Mouse (Mus musculus) embryonic facial prominence, embryonic 10.5 days (tissue): ENCODE measurements around the gene Ttpal. TPM values are rescaled to one million over a fixed set of nuclear protein-coding genes. Genes with fewer than 3 reads are reported as not detected.

Experiments used
- DNase-seq: peaks from one replicate; pipeline ENCODE4 v3.0.0-alpha.2; 2017; ENCODE audit warnings: low spot score
- H3K27ac ChIP-seq: fragments of 300-500 bp; sonication (generic); replicated peaks from 2 replicates; pipeline ENCODE4 v1.5.1; 2016; ENCODE audit warnings: mild to moderate bottlenecking
- H3K27me3 ChIP-seq: fragments of 300-500 bp; sonication (generic); replicated peaks from 2 replicates; pipeline ENCODE4 v1.6.1; 2016; ENCODE audit warnings: low read depth, mild to moderate bottlenecking; ENCODE audit not compliant: poor library complexity, severe bottlenecking
- H3K36me3 ChIP-seq: fragments of 300-500 bp; sonication (generic); replicated peaks from 2 replicates; pipeline ENCODE4 v1.6.1; 2016; ENCODE audit warnings: mild to moderate bottlenecking, moderate library complexity
- H3K4me1 ChIP-seq: fragments of 300-500 bp; sonication (generic); 2 replicates; pipeline ENCODE4 v1.6.1; 2016
- H3K4me3 ChIP-seq: fragments of 300-500 bp; sonication (generic); 2 replicates; pipeline ENCODE4 v1.5.1; 2016; ENCODE audit warnings: mild to moderate bottlenecking, moderate library complexity
- H3K9me3 ChIP-seq: fragments of 300-500 bp; sonication (generic); 2 replicates; pipeline ENCODE4 v1.6.1; 2016; ENCODE audit warnings: mild to moderate bottlenecking
- WGBS: fragments of 180-500 bp; shearing (Covaris S2); methylation state at CpG from one replicate; pipeline ENCODE4 v1.1.7; 2016; 5-methylcytosine and 5-hydroxymethylcytosine counted together
- polyA plus RNA-seq: library from polyadenylated mRNA; unstranded; fragments of >200 nt; fragmentation: Nextera tagmentation; extraction: Ambion mirVana; gene quantifications from 2 replicates; pipeline ENCODE4 v1.2.1, GENCODE M21; 2016

Ttpal gene
- polyA plus RNA-seq, 1 experiment from 2014 or later, result 31.3 TPM

- H3K9me3 ChIP-seq, result no peaks in the 10 kb centered on the region
- H3K4me3 ChIP-seq, result no peak overlapping the region
- peaks cover 15% of the 10 kb centered on the region; the same call in 1 of the 2 replicates for H3K4me1 ChIP-seq
- DNase-seq, result peak; percentile 10
- H3K27ac ChIP-seq, result no peak overlapping the region
- H3K27me3 ChIP-seq, result no peaks in the 10 kb centered on the region
- H3K36me3 ChIP-seq, result no peaks in the 10 kb centered on the region
- WGBS, result 74% methylated on average over 13 of the region's 13 CpGs
Observed at GRCm38 (mm10) chr2:163596057-163596872, 5.8 kb upstream of the Ttpal start.

- Histone ChIP-seq H3K27ac (no peak overlapping the region), H3K4me3 (no peak overlapping the region), H3K36me3 (no peaks in the 10 kb centered on the region), H3K9me3 (no peaks in the 10 kb centered on the region), H3K4me1 (peaks cover 18% of the 10 kb centered on the region; the same call in 1 of the 2 replicates), H3K27me3 (no peaks in the 10 kb centered on the region)
- 75% methylated on average over 3 of the region's 3 CpGs for whole genome bisulfite sequencing
- DNase-seq, result no peak
Observed at GRCm38 (mm10) chr2:163596873-163597155, 5.3 kb upstream of the Ttpal start.

GRCm38 (mm10) chr2:163597661-163598060 is 4.5 kb upstream of the Ttpal start:
- Histone ChIP-seq H3K9me3 (no peaks in the 10 kb centered on the region), H3K27ac (no peak overlapping the region), H3K27me3 (no peaks in the 10 kb centered on the region), H3K36me3 (no peaks in the 10 kb centered on the region), H3K4me3 (no peak overlapping the region), H3K4me1 (peaks cover 20% of the 10 kb centered on the region)
- 58% methylated on average over 4 of the region's 4 CpGs for WGBS
- DNase-seq, result peak; percentile 39

GRCm38 (mm10) chr2:163599226-163599625 is 2.9 kb upstream of the Ttpal start:
- peak; percentile 75 for DNase-seq
- no peak overlapping the region for H3K27ac ChIP-seq
- no peaks in the 10 kb centered on the region for H3K27me3 ChIP-seq
- no peaks in the 10 kb centered on the region for H3K9me3 ChIP-seq
- H3K4me3 ChIP-seq, result no peak overlapping the region
- H3K4me1 ChIP-seq, result peaks cover 28% of the 10 kb centered on the region
- H3K36me3 ChIP-seq, result no peaks in the 10 kb centered on the region
- WGBS, result 0% methylated on average over 1 of the region's 1 CpGs

- no peak overlapping the region for H3K4me3 ChIP-seq
- H3K36me3 ChIP-seq, result no peaks in the 10 kb centered on the region
- H3K4me1 ChIP-seq, result peaks cover 17% of the 10 kb centered on the region
- no peak for DNase-seq
- no peaks in the 10 kb centered on the region for H3K9me3 ChIP-seq
- H3K27ac ChIP-seq, result no peak overlapping the region
- H3K27me3 ChIP-seq, result no peaks in the 10 kb centered on the region
- WGBS, result 90% methylated on average over 7 of the region's 7 CpGs
Observed at GRCm38 (mm10) chr2:163601066-163601465, 1.0 kb upstream of the Ttpal start.

- 83% methylated on average over 7 of the region's 7 CpGs for WGBS
- Histone ChIP-seq H3K9me3 (no peaks in the 10 kb centered on the region), H3K4me3 (peak overlapping the region; percentile 94), H3K4me1 (peaks cover 13% of the 10 kb centered on the region), H3K36me3 (no peaks in the 10 kb centered on the region), H3K27me3 (no peaks in the 10 kb centered on the region), H3K27ac (0 out of 2 replicates have a peak overlapping the region, but pooled peaks have one; percentile 40)
- no peak for DNase-seq
Observed at GRCm38 (mm10) chr2:163601712-163602100, 408 bp upstream of the Ttpal start.

- Histone ChIP-seq H3K4me1 (peaks cover 13% of the 10 kb centered on the region), H3K4me3 (no peak overlapping the region), H3K9me3 (no peaks in the 10 kb centered on the region), H3K27me3 (no peaks in the 10 kb centered on the region), H3K27ac (no peak overlapping the region), H3K36me3 (peaks cover 26% of the 10 kb centered on the region)
- DNase-seq, result no peak
- 84% methylated on average over 7 of the region's 7 CpGs for WGBS
Observed at GRCm38 (mm10) chr2:163606161-163606560, 4.0 kb downstream of the Ttpal start.

- Histone ChIP-seq H3K9me3 (no peaks in the 10 kb centered on the region), H3K4me1 (peaks cover 4% of the 10 kb centered on the region), H3K27ac (no peak overlapping the region), H3K36me3 (peaks cover 44% of the 10 kb centered on the region), H3K4me3 (no peak overlapping the region), H3K27me3 (no peaks in the 10 kb centered on the region)
- no peak for DNase-seq
- 84% methylated on average over 7 of the region's 7 CpGs for WGBS
Observed at GRCm38 (mm10) chr2:163608008-163608407, 5.9 kb downstream of the Ttpal start.

GRCm38 (mm10) chr2:163609281-163609975 is 7.3 kb downstream of the Ttpal start:
- WGBS, result 86% methylated on average over 12 of the region's 12 CpGs
- no peaks in the 10 kb centered on the region for H3K4me1 ChIP-seq
- DNase-seq, result no peak
- H3K36me3 ChIP-seq, result peaks cover 57% of the 10 kb centered on the region
- no peak overlapping the region for H3K4me3 ChIP-seq
- no peaks in the 10 kb centered on the region for H3K27me3 ChIP-seq
- H3K27ac ChIP-seq, result no peak overlapping the region
- H3K9me3 ChIP-seq, result no peaks in the 10 kb centered on the region

- no peaks in the 10 kb centered on the region for H3K9me3 ChIP-seq
- peaks cover 75% of the 10 kb centered on the region for H3K36me3 ChIP-seq
- no peak overlapping the region for H3K27ac ChIP-seq
- no peaks in the 10 kb centered on the region for H3K4me1 ChIP-seq
- no peaks in the 10 kb centered on the region for H3K27me3 ChIP-seq
- no peak for DNase-seq
- 71% methylated on average over 9 of the region's 9 CpGs for whole genome bisulfite sequencing
- H3K4me3 ChIP-seq, result no peak overlapping the region
Observed at GRCm38 (mm10) chr2:163611176-163611575, 9.1 kb downstream of the Ttpal start.

- peaks cover 86% of the 10 kb centered on the region for H3K36me3 ChIP-seq
- H3K27ac ChIP-seq, result no peak overlapping the region
- 96% methylated on average over 5 of the region's 5 CpGs for WGBS
Observed at GRCm38 (mm10) chr2:163613206-163613605, 11.1 kb downstream of the Ttpal start.

GRCm38 (mm10) chr2:163613990-163614389 is 11.9 kb downstream of the Ttpal start:
- 90% methylated on average over 4 of the region's 4 CpGs for WGBS
- Histone ChIP-seq H3K4me3 (no peak overlapping the region), H3K9me3 (no peaks in the 10 kb centered on the region), H3K4me1 (no peaks in the 10 kb centered on the region), H3K27ac (no peak overlapping the region), H3K36me3 (peaks cover 94% of the 10 kb centered on the region), H3K27me3 (no peaks in the 10 kb centered on the region)
- DNase-seq, result no peak

More at GRCm38 (mm10) chr2:163613206-163613605, 11.1 kb downstream of the Ttpal start:
- Histone ChIP-seq H3K4me1 (no peaks in the 10 kb centered on the region), H3K4me3 (no peak overlapping the region), H3K9me3 (no peaks in the 10 kb centered on the region), H3K27me3 (no peaks in the 10 kb centered on the region)
- DNase-seq, result no peak

GRCm38 (mm10) chr2:163615401-163615800 is 13.3 kb downstream of the Ttpal start:
- DNase-seq, result no peak
- no peak overlapping the region for H3K27ac ChIP-seq
- no peak overlapping the region for H3K4me3 ChIP-seq
- H3K36me3 ChIP-seq, result peaks cover 98% of the 10 kb centered on the region
- no peaks in the 10 kb centered on the region for H3K4me1 ChIP-seq
- no peaks in the 10 kb centered on the region for H3K9me3 ChIP-seq
- WGBS, result 92% methylated on average over 9 of the region's 9 CpGs
- no peaks in the 10 kb centered on the region for H3K27me3 ChIP-seq
